Mouse (Mus musculus) limb, embryonic 15.5 days (tissue): ENCODE data around the gene Tom1l2. TPM values are rescaled to one million over a fixed set of nuclear protein-coding genes. Genes with fewer than 3 reads are reported as not detected.
A peak's percentile ranks its signal among the peaks of the same experiment; 100 is the strongest.

Source experiments
- ATAC-seq: fragments of 200-750 bp; cut with Nextera tagmentation; 2 replicates; pipeline ENCODE4 v1.8.0; 2017; ENCODE audit warnings: low read depth, moderate TSS enrichment; ENCODE audit not compliant: insufficient number of reproducible peaks, low FRiP score, low TSS enrichment
- H3K27ac ChIP-seq: fragments of 300-500 bp; sonication (generic); 2 replicates; pipeline ENCODE4 v1.5.1; 2015; ENCODE audit warnings: moderate library complexity, mild to moderate bottlenecking, inconsistent platforms
- H3K27me3 ChIP-seq: fragments of 300-500 bp; sonication (generic); 2 replicates; pipeline ENCODE4 v1.6.1; 2015; ENCODE audit warnings: inconsistent platforms
- H3K36me3 ChIP-seq: fragments of 300-500 bp; sonication (generic); 2 replicates; pipeline ENCODE4 v1.6.1; 2015; ENCODE audit warnings: inconsistent platforms
- H3K4me1 ChIP-seq: fragments of 300-500 bp; sonication (generic); 2 replicates; pipeline ENCODE4 v1.6.1; 2015; ENCODE audit warnings: inconsistent platforms
- H3K4me2 ChIP-seq: fragments of 300-500 bp; sonication (generic); 2 replicates; pipeline ENCODE4 v1.6.1; 2015; ENCODE audit warnings: mild to moderate bottlenecking, inconsistent platforms
- H3K4me3 ChIP-seq: fragments of 300-500 bp; sonication (generic); 2 replicates; pipeline ENCODE4 v1.5.1; 2015; ENCODE audit warnings: mild to moderate bottlenecking, inconsistent platforms
- H3K9ac ChIP-seq: fragments of 300-500 bp; sonication (generic); 2 replicates; pipeline ENCODE4 v1.6.1; 2015; ENCODE audit warnings: inconsistent platforms
- H3K9me3 ChIP-seq: fragments of 300-500 bp; sonication (generic); 2 replicates; pipeline ENCODE4 v1.6.1; 2016; ENCODE audit warnings: inconsistent platforms
- WGBS: fragments of 180-500 bp; shearing (Covaris S2); methylation state at CpG from one replicate; pipeline ENCODE4 v1.1.7; 2015; 5-methylcytosine and 5-hydroxymethylcytosine counted together
- polyA plus RNA-seq: library from polyadenylated mRNA; unstranded; fragments of >200 nt; fragmentation: Nextera tagmentation; extraction: Ambion mirVana; gene quantifications from 2 replicates; pipeline ENCODE4 v1.2.1, GENCODE M21; 2015

The Tom1l2 gene
- polyA plus RNA-seq, 1 experiment from 2014 or later, result 33.7 TPM

GRCm38 (mm10) chr11:60279483-60279882, 73.2 kb downstream of the Tom1l2 start:
- H3K27ac ChIP-seq, result no peak overlapping the region
- WGBS, result 78% methylated on average over 5 of the region's 5 CpGs
- ATAC-seq, result no peak

GRCm38 (mm10) chr11:60277771-60278170, 74.9 kb downstream of the Tom1l2 start:
- no peak overlapping the region for H3K9ac ChIP-seq
- H3K27me3 ChIP-seq, result no peaks in the 10 kb centered on the region
- peaks cover 2% of the 10 kb centered on the region; the same call in 1 of the 2 replicates for H3K36me3 ChIP-seq
- H3K27ac ChIP-seq, result no peak overlapping the region
- peaks cover 19% of the 10 kb centered on the region for H3K4me1 ChIP-seq
- no peak for ATAC-seq
- no peaks in the 10 kb centered on the region for H3K9me3 ChIP-seq
- 61% methylated on average over 5 of the region's 5 CpGs for WGBS
- no peak overlapping the region for H3K4me2 ChIP-seq
- H3K4me3 ChIP-seq, result no peak overlapping the region

More at GRCm38 (mm10) chr11:60279483-60279882, 73.2 kb downstream of the Tom1l2 start:
- Histone ChIP-seq H3K9me3 (no peaks in the 10 kb centered on the region), H3K36me3 (peaks cover 2% of the 10 kb centered on the region; the same call in 1 of the 2 replicates), H3K9ac (no peak overlapping the region), H3K4me2 (no peak overlapping the region), H3K27me3 (no peaks in the 10 kb centered on the region), H3K4me1 (peaks cover 4% of the 10 kb centered on the region; the same call in 1 of the 2 replicates), H3K4me3 (no peak overlapping the region)

- Histone ChIP-seq H3K9me3 (no peaks in the 10 kb centered on the region), H3K36me3 (peaks cover 2% of the 10 kb centered on the region; the same call in 1 of the 2 replicates), H3K4me1 (peaks cover 19% of the 10 kb centered on the region), H3K27ac (no peak overlapping the region), H3K27me3 (no peaks in the 10 kb centered on the region), H3K4me2 (no peak overlapping the region), H3K9ac (no peak overlapping the region), H3K4me3 (no peak overlapping the region)
- WGBS, result 59% methylated on average over 8 of the region's 8 CpGs
- no peak for ATAC-seq
Observed at GRCm38 (mm10) chr11:60277164-60277740, 75.5 kb downstream of the Tom1l2 start.

- Histone ChIP-seq H3K9me3 (no peaks in the 10 kb centered on the region), H3K27ac (no peak overlapping the region), H3K27me3 (no peaks in the 10 kb centered on the region), H3K9ac (no peak overlapping the region), H3K4me3 (no peak overlapping the region), H3K4me2 (no peak overlapping the region), H3K4me1 (peaks cover 19% of the 10 kb centered on the region), H3K36me3 (peaks cover 2% of the 10 kb centered on the region; the same call in 1 of the 2 replicates)
- 78% methylated on average over 6 of the region's 6 CpGs for WGBS
- ATAC-seq, result no peak
Observed at GRCm38 (mm10) chr11:60276408-60277093, 76.2 kb downstream of the Tom1l2 start.

GRCm38 (mm10) chr11:60273273-60273805, 79.4 kb downstream of the Tom1l2 start:
- peak; percentile 55; the same call in 1 of the 2 replicates for ATAC-seq
- peaks cover 19% of the 10 kb centered on the region for H3K4me1 ChIP-seq
- H3K9me3 ChIP-seq, result no peaks in the 10 kb centered on the region
- H3K4me2 ChIP-seq, result no peak overlapping the region
- peaks cover 9% of the 10 kb centered on the region; the same call in 1 of the 2 replicates for H3K36me3 ChIP-seq
- peak overlapping the region; percentile 86 for H3K27ac ChIP-seq
- H3K4me3 ChIP-seq, result no peak overlapping the region
- no peaks in the 10 kb centered on the region for H3K27me3 ChIP-seq
- WGBS, result 23% methylated on average over 5 of the region's 5 CpGs
- no peak overlapping the region for H3K9ac ChIP-seq

GRCm38 (mm10) chr11:60268563-60268962, 84.1 kb downstream of the Tom1l2 start:
- H3K4me2 ChIP-seq, result no peak overlapping the region
- no peak overlapping the region for H3K9ac ChIP-seq
- H3K27ac ChIP-seq, result no peak overlapping the region
- ATAC-seq, result no peak
- H3K4me1 ChIP-seq, result peaks cover 16% of the 10 kb centered on the region
- WGBS, result 66% methylated on average over 3 of the region's 3 CpGs
- no peaks in the 10 kb centered on the region for H3K27me3 ChIP-seq
- H3K36me3 ChIP-seq, result 0 out of 2 replicates have a peak, but pooled peaks cover 8% of the 10 kb centered on the region
- no peaks in the 10 kb centered on the region for H3K9me3 ChIP-seq
- H3K4me3 ChIP-seq, result no peak overlapping the region

GRCm38 (mm10) chr11:60265271-60265985, 87.3 kb downstream of the Tom1l2 start:
- Histone ChIP-seq H3K27ac (no peak overlapping the region), H3K4me1 (peaks cover 18% of the 10 kb centered on the region), H3K36me3 (peaks cover 14% of the 10 kb centered on the region), H3K27me3 (no peaks in the 10 kb centered on the region), H3K9ac (no peak overlapping the region), H3K4me2 (no peak overlapping the region), H3K4me3 (no peak overlapping the region), H3K9me3 (no peaks in the 10 kb centered on the region)
- WGBS, result 85% methylated on average over 4 of the region's 4 CpGs
- ATAC-seq, result no peak

- Histone ChIP-seq H3K27me3 (no peaks in the 10 kb centered on the region), H3K9me3 (no peaks in the 10 kb centered on the region), H3K4me3 (no peak overlapping the region), H3K4me2 (no peak overlapping the region), H3K4me1 (peaks cover 18% of the 10 kb centered on the region), H3K9ac (no peak overlapping the region), H3K36me3 (peaks cover 10% of the 10 kb centered on the region), H3K27ac (no peak overlapping the region)
- ATAC-seq, result no peak
- 91% methylated on average over 1 of the region's 1 CpGs for WGBS
Observed at GRCm38 (mm10) chr11:60264651-60265050, 88.1 kb downstream of the Tom1l2 start.

- Histone ChIP-seq H3K27ac (peak overlapping the region; percentile 38; the same call in 1 of the 2 replicates), H3K4me2 (no peak overlapping the region), H3K36me3 (peaks cover 17% of the 10 kb centered on the region), H3K4me1 (peaks cover 18% of the 10 kb centered on the region), H3K4me3 (no peak overlapping the region), H3K9me3 (no peaks in the 10 kb centered on the region), H3K27me3 (no peaks in the 10 kb centered on the region), H3K9ac (no peak overlapping the region)
- no peak for ATAC-seq
- WGBS, result 66% methylated on average over 4 of the region's 4 CpGs
Observed at GRCm38 (mm10) chr11:60262396-60262795, 90.3 kb downstream of the Tom1l2 start.

GRCm38 (mm10) chr11:60260743-60261142, 92.0 kb downstream of the Tom1l2 start:
- no peak overlapping the region for H3K4me3 ChIP-seq
- H3K4me2 ChIP-seq, result no peak overlapping the region
- peaks cover 25% of the 10 kb centered on the region for H3K4me1 ChIP-seq
- no peak overlapping the region for H3K9ac ChIP-seq
- H3K36me3 ChIP-seq, result peaks cover 28% of the 10 kb centered on the region
- no peaks in the 10 kb centered on the region for H3K9me3 ChIP-seq
- no peak overlapping the region for H3K27ac ChIP-seq
- no peak for ATAC-seq
- H3K27me3 ChIP-seq, result no peaks in the 10 kb centered on the region
- 91% methylated on average over 3 of the region's 3 CpGs for WGBS

- Histone ChIP-seq H3K36me3 (peaks cover 35% of the 10 kb centered on the region), H3K9ac (no peak overlapping the region)
- WGBS, result 50% methylated on average over 2 of the region's 2 CpGs
Observed at GRCm38 (mm10) chr11:60257696-60258095, 95.0 kb downstream of the Tom1l2 start.

More at GRCm38 (mm10) chr11:60257696-60258095, 95.0 kb downstream of the Tom1l2 start:
- ATAC-seq, result no peak
- Histone ChIP-seq H3K9me3 (no peaks in the 10 kb centered on the region), H3K27ac (no peak overlapping the region), H3K27me3 (no peaks in the 10 kb centered on the region), H3K4me2 (no peak overlapping the region), H3K4me1 (peaks cover 17% of the 10 kb centered on the region), H3K4me3 (no peak overlapping the region)
